Mouse (Mus musculus) kidney, adult 11 months (tissue): Measurements from ENCODE around the gene Ppfibp1.
A peak's percentile ranks its signal among the peaks of the same experiment; 100 is the strongest.

Source experiments
- DNase-seq: peaks from one replicate; pipeline ENCODE4 v3.0.0; 2022

The Ppfibp1 gene

DNA sequence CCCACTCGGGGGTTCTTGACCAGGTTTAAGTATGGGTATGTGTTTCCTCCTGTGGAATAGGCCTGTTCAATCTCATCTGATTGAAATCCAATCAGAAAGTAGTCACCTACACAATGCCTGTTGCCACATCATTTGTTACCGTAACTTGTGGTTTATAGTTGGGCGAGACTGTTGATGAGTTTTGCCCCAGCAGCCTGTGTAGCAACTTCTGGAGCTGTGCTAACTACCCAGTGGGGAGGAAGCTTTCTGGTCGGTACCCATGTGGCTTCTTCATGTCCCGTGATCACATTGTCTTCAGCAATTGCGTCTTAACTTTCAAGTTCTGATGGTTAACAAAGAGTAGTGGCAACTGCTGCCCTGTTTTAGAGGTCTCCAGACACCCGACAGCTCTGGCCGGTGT is 163.4 kb downstream of the Ppfibp1 start:
- DNase-seq: no peak

DNA sequence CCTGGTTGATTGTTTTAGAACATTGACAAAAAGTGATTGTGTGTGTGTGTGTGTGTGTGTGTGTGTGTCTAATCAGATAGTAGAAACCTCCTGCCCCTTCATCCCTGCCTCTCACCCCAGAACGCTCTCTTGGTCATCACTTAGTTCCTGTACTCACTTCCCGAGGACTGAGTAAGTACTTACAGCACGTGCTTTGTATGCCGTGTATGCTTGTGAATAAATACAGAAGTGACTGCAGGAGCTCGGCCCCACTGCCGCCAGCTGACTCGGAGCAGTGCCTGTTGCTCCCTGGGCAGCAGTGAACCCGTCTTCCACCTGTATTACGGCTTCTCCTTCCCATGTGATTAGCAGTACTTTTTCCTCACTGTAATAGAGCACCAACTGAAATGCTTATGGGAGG is 164.2 kb downstream of the Ppfibp1 start:
- no peak for DNase-seq

DNA sequence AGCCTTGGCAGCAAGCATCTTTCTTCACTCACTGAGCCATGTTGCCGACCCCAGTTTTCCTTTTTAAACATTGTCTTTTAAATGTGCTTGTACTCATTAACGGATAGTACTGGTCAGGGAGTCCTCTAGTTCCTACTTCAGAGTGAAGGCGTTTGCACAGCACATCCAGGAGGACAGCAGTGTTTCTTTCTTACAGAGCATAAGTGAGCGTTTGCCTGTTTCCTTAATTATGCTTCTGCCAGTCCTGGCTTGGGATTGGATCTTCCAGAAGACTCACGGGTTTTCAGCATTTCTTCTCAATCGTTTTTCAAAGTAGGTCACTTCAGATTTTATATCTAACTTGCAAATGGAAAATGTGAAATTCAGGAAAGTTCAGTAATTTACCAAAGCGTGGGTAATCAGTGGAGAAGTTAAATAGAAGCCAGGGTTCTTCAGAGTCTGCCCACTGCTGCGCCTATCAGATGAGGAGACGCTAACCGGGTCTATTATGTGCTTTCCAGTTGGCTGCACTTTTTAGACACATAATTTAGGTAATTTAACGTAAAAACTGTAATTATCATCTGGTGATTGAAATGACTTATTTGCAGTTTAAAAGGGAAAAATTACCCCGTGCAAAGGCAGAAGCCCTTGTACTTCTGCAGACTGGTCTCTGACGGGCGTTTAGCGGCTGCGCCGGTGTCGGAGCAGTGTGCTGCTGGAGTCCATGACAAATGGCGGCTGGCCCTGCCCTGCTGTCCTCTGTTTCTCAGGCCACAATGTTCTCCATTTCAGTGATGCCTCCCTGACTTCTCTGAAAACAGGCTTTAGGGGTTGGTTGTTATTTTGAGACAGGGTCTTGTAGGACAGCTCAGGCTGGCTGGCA is 165.7 kb downstream of the Ppfibp1 start:
- peak; percentile 27 for DNase-seq

- DNase-seq: no peak
Measured at GRCm38 (mm10) chr6:147055374-147055977, 167.2 kb downstream of the Ppfibp1 start.

DNA sequence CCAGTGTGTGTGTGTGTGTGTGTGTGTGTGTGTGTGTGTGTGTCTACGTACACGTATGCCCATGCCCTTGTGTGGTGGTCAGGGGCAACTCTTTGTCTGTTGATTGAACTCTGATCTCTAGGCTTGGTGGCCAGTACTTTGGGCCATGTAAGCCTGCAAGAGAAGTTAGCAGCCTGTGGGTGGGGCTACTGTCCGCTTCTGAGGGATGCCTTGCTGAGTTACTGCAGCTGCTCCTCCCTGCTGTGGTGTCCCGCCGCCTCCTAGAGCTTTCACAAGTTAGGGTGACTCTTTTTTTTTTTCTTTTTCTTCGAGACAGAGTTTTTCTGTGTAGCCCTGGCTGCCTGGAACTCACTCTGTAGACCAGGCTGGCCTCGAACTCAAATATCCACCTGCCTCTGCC is 171.0 kb downstream of the Ppfibp1 start:
- peak; percentile 14 for DNase-seq

- no peak for DNase-seq
Measured at GRCm38 (mm10) chr6:147061630-147062029, 173.3 kb downstream of the Ppfibp1 start.

GRCm38 (mm10) chr6:147062034-147062433 is 173.7 kb downstream of the Ppfibp1 start:
- no peak for DNase-seq

DNA sequence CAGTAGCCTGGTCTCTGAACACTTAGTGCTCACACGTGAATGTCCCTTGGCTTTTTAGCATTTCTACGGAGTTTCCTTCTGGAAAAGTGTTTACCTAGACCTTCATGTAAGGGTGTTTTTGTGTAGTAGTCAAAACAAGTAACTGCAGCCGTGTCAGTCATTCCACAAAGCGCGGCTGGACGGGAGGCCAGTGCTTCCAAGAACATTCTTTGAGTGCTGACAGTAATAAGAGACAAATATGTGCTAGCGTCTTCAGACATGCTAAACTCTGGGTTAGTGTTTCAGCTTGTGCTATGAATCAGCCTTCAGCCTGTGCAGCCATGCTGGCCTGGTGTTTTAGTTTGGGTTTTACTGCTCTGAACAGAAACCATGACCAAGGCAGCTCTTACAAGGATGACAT is 174.4 kb downstream of the Ppfibp1 start:
- no peak for DNase-seq

DNA sequence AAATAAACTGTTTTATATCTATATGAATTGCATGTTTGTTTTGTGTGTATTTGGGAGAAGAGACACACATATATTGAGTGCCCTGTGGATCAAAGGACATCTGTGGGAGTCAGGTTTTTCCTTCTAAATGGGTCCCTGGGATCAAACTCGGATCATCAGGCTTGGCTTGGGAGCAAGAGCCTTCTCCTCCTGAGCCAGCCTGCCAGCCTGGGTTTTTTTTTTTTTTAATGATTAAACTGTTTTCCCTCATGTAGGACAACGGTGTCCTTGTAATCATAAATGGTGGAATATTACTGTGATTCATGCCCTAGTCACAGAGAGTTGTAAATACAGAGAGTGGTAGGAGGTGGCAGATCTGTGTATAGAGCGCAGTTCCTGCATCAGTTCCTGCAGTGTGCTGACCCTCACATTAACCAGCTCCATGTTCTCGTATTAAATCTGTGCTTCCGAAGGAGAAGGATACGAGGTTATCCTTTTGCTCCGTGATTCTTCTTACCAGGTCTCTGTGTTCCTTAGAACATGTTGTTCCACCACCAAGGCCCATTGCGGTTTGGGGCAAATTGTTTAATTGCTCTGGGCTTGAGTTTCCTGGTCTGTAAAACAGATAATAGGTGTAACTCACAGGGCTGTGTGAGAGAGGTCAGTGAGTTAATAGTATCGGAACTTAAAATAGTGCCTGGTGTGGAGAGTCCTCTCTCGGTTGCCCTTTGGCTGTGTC is 176.1 kb downstream of the Ppfibp1 start:
- DNase-seq: peak; percentile 21

DNA sequence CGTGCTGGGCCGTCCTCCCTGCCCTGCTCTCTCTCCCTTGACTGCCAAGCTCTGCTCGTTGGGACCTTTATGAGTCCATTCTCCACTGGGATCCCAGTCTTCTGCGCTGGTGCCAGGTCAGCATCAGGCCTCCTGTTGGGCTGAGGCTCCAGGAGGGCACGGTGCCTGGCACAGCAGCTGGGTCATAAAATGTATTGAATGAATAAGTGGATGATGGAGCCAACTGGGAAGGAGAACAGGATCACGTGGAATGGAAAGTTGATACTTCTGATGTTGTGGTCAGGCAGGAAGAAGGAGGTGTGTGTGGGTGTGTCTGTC is 176.6 kb downstream of the Ppfibp1 start:
- peak; percentile 73 for DNase-seq

- DNase-seq: no peak
Measured at GRCm38 (mm10) chr6:147075808-147076387, 187.6 kb downstream of the Ppfibp1 start.

- DNase-seq: no peak
Measured at GRCm38 (mm10) chr6:147076878-147077277, 188.6 kb downstream of the Ppfibp1 start.

DNA sequence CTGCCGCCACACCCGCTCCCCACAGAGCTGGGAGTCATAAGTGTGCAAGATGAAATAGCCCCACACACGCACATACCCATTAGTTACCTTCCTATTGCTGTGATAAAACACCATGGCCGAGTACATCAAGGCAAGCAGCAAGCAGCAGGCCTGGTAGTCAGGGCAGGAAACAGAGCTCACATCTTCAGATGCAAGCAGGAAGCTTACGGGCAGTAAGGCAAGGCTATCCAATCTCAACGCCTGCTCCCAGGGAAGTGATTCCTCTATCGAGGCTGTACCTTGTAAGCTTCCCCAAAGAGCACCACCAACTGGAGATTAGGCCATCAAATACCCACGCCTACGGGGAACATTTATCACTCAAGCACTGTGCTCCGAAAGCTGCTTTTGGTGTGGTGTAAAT is 191.6 kb downstream of the Ppfibp1 start:
- DNase-seq: no peak
